Comparison of ENCODE assay signal across 11 mouse cellular contexts in genomic region chr4:134682423-134682822, GRCm38 (mm10). TPM values are rescaled to one million over a fixed set of nuclear protein-coding genes. Genes with fewer than 3 reads are reported as not detected.
DNase-seq lines count a peak whose midpoint lies in the region; ATAC-seq lines count a peak whose summit lies in the region.
"Had no signal": no experiment of that assay in that cellular context is flagged by ENCODE, and none has a peak within 500 bp of the region (broad histone marks: within the 10 kb centered on the region; RNA-seq: fewer than 3 reads in every experiment).

No protein-coding gene starts in this region.

- H3K4me1 ChIP-seq in heart, embryonic 13.5 days: peaks cover 39% of the 10 kb centered on the region
- peaks cover 21% of the 10 kb centered on the region for H3K4me1 ChIP-seq in lung, embryonic 16.5 days (replicated peaks; ENCODE audit: control insufficient read depth, insufficient read depth, low read length)
- H3K4me1 ChIP-seq in hindbrain, embryonic 16.5 days (ENCODE audit: control insufficient read depth, insufficient read depth, low read depth, low read length): peaks cover 27% of the 10 kb centered on the region
- H3K4me1 ChIP-seq in stomach, embryonic 14.5 days (ENCODE audit: control insufficient read depth, insufficient read depth, low read length): peaks cover 24% of the 10 kb centered on the region

- peak overlapping the region; percentile 51 for H3K27ac ChIP-seq in heart, embryonic 13.5 days (replicated peaks)
- H3K27ac ChIP-seq in lung, embryonic 16.5 days (ENCODE audit: low read length): peak overlapping the region; percentile 37; the same call in 1 of the 2 replicates
- peak overlapping the region; percentile 69 for H3K27ac ChIP-seq in hindbrain, embryonic 16.5 days (ENCODE audit: low read depth, low read length)
- H3K27ac ChIP-seq in stomach, embryonic 14.5 days (ENCODE audit: low read length): peak overlapping the region; percentile 81; the same call in 1 of the 2 replicates

- H3K4me3 ChIP-seq in heart, embryonic 13.5 days: no peak overlapping the region
- no peak overlapping the region for H3K4me3 ChIP-seq in lung, embryonic 16.5 days (ENCODE audit: low read length)
- H3K4me3 ChIP-seq in hindbrain, embryonic 16.5 days (ENCODE audit: low read length): no peak overlapping the region
- H3K4me3 ChIP-seq in stomach, embryonic 14.5 days (ENCODE audit: low read depth, low read length): no peak overlapping the region

- 70% methylated on average over 8 of the region's 8 CpGs for WGBS in heart, embryonic 13.5 days
- 62% methylated on average over 8 of the region's 8 CpGs for WGBS in lung, embryonic 16.5 days
- 69% methylated on average over 8 of the region's 8 CpGs for WGBS in hindbrain, embryonic 16.5 days
- WGBS in stomach, embryonic 14.5 days: 59% methylated on average over 8 of the region's 8 CpGs

- H3K9ac ChIP-seq in heart, embryonic 13.5 days: peak overlapping the region; percentile 40
- H3K9ac ChIP-seq in lung, embryonic 16.5 days (ENCODE audit: low read length): no peak overlapping the region
- H3K9ac ChIP-seq in hindbrain, embryonic 16.5 days (ENCODE audit: low read depth, low read length): no peak overlapping the region; the same call in 1 of the 2 replicates
- no peak overlapping the region for H3K9ac ChIP-seq in stomach, embryonic 14.5 days (replicated peaks; ENCODE audit: low read depth, low read length)

- H3K36me3 ChIP-seq in heart, embryonic 13.5 days: peaks cover 18% of the 10 kb centered on the region
- no peaks in the 10 kb centered on the region for H3K36me3 ChIP-seq in lung, embryonic 16.5 days (ENCODE audit: control insufficient read depth, insufficient read depth, low read length)
- no peaks in the 10 kb centered on the region for H3K36me3 ChIP-seq in hindbrain, embryonic 16.5 days (ENCODE audit: control insufficient read depth, insufficient read depth, low read length)
- no peaks in the 10 kb centered on the region for H3K36me3 ChIP-seq in stomach, embryonic 14.5 days (ENCODE audit: control insufficient read depth, insufficient read depth, low read length)

- no peak overlapping the region for H3K4me2 ChIP-seq in heart, embryonic 13.5 days
- peak overlapping the region; percentile 8; the same call in 1 of the 2 replicates for H3K4me2 ChIP-seq in lung, embryonic 16.5 days (ENCODE audit: low read depth, low read length)
- no peak overlapping the region for H3K4me2 ChIP-seq in hindbrain, embryonic 16.5 days (ENCODE audit: low read length)
- 0 out of 2 replicates have a peak overlapping the region, but pooled peaks have one; percentile 28 for H3K4me2 ChIP-seq in stomach, embryonic 14.5 days (replicated peaks; ENCODE audit: low read depth, low read length)

- H3K9me3 ChIP-seq in heart, embryonic 13.5 days: peaks cover 15% of the 10 kb centered on the region
- peaks cover 3% of the 10 kb centered on the region; the same call in 1 of the 2 replicates for H3K9me3 ChIP-seq in lung, embryonic 16.5 days (ENCODE audit: control insufficient read depth, low read length)
- 0 out of 2 replicates have a peak, but pooled peaks cover 3% of the 10 kb centered on the region for H3K9me3 ChIP-seq in hindbrain, embryonic 16.5 days (ENCODE audit: control insufficient read depth, low read length)
- H3K9me3 ChIP-seq in stomach, embryonic 14.5 days (ENCODE audit: control insufficient read depth, low read depth, low read length): peaks cover 3% of the 10 kb centered on the region; the same call in 1 of the 2 replicates

- no peaks in the 10 kb centered on the region for H3K27me3 ChIP-seq in heart, embryonic 13.5 days (replicated peaks)
- no peaks in the 10 kb centered on the region for H3K27me3 ChIP-seq in lung, embryonic 16.5 days (ENCODE audit: control insufficient read depth, insufficient read depth, low read depth, low read length)
- H3K27me3 ChIP-seq in hindbrain, embryonic 16.5 days (replicated peaks; ENCODE audit: control insufficient read depth, insufficient read depth, low read length): no peaks in the 10 kb centered on the region
- H3K27me3 ChIP-seq in stomach, embryonic 14.5 days (ENCODE audit: control insufficient read depth, insufficient read depth, low read length): no peaks in the 10 kb centered on the region

- ATAC-seq in heart, embryonic 13.5 days (ENCODE audit: extremely low read depth, insufficient number of reproducible peaks, low FRiP score, low TSS enrichment): no peak
- ATAC-seq in lung, embryonic 16.5 days (ENCODE audit: low read depth): no peak
- 0 out of 2 replicates have a peak, but pooled peaks have one; percentile 3 for ATAC-seq in hindbrain, embryonic 16.5 days
- ATAC-seq in stomach, embryonic 14.5 days (ENCODE audit: insufficient number of reproducible peaks, insufficient read depth, low FRiP score, low read depth): no peak
- ATAC-seq: forebrain, embryonic 14.5 days had no signal

- DNase-seq in heart, adult 8-10 months (ENCODE audit: low spot score): no peak
- DNase-seq in lung, postnatal 25 days (ENCODE audit: low spot score): no peak
- DNase-seq in adrenal gland, adult 2 months: no peak
- no peak for DNase-seq in adrenal gland, adult 18-20 months (ENCODE audit: low spot score in 2 of 2)
- DNase-seq: cerebellum, adult 9-11 months; kidney, adult 8-10 months had no signal

RNA-seq across cellular contexts. Expression of gene Man1c1, which starts 21.7 kb away (rescaled TPM):
- polyA plus RNA-seq in heart, embryonic 13.5 days (2015; fragmentation: Nextera tagmentation; extraction: Ambion mirVana): 5.3 and 6.3 TPM in 2 replicates
- total RNA-seq in heart, adult 8-10 months (2022): 10 to 100 TPM; 22.6 to 26.7 (median 25.3) TPM
- 1.9 and 2.1 TPM in 2 replicates for polyA plus RNA-seq in lung, embryonic 16.5 days (2015; fragmentation: Nextera tagmentation; extraction: Ambion mirVana)
- polyA plus RNA-seq in hindbrain, embryonic 16.5 days (2015; fragmentation: Nextera tagmentation; extraction: Ambion mirVana): 3.7 and 5.1 TPM in 2 replicates
- polyA plus RNA-seq in stomach, embryonic 14.5 days (2014; fragmentation: Nextera tagmentation; extraction: Ambion mirVana): 1.7 and 2.5 TPM in 2 replicates
- 10 to 100 TPM; 13.3 to 28.2 TPM for total RNA-seq in adrenal gland, adult 2 months (2021)
- polyA plus RNA-seq in adrenal gland, adult 2 months (2012; rRNA removed): 17.0 and 17.4 TPM in 2 replicates
- 10 to 100 TPM; 14.9 to 20.8 TPM for total RNA-seq in adrenal gland, adult 18-20 months (2021)

Comparison
In these comparisons a context has a peak if more than half of its experiments do, and no peak if none do; other contexts are left out.
1. H3K4me2 ChIP-seq: peak in lung, embryonic 16.5 days (single experiment) and stomach, embryonic 14.5 days (single experiment); none in heart, embryonic 13.5 days (single experiment) and hindbrain, embryonic 16.5 days (single experiment).
2. Peak in every context shown above with its lines, with median percentiles within 50 percentile points of each other: H3K27ac ChIP-seq.